Comparison of ENCODE assay signal across 8 mouse cellular contexts in the genomic region with DNA sequence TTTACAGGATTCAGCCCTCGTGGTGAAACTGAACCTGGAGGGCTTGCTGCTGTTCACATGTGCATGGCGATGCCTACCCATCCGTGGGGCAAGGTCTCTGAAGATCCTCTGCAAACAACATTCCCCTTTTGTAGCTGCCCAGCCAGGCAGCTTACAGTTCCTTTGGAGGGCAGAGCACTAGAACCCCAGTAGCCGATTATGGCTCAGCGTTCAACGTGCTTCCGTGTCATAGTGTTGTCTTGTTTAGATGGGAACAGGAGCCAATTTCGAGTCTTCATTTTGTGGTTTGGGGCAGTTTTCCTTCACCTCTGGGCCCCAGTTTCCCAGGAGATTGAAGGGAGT. TPM values are rescaled to one million over a fixed set of nuclear protein-coding genes. Genes with fewer than 3 reads are reported as not detected.
DNase-seq lines count a peak whose midpoint lies in the region; ATAC-seq and TF ChIP-seq lines count a peak whose summit lies in the region.

No protein-coding gene starts in this region.

- H3K27ac ChIP-seq in kidney, embryonic 16.5 days (ENCODE audit: low read length), result peak overlapping the region; percentile 48
- H3K27ac ChIP-seq in forebrain, embryonic 11.5 days (ENCODE audit: low read depth, low read length), result peak overlapping the region; percentile 79
- H3K27ac ChIP-seq in intestine, postnatal 0 days (ENCODE audit: low read depth, low read length), result no peak overlapping the region; the same call in 1 of the 2 replicates
- peak overlapping the region; percentile 96 for H3K27ac ChIP-seq in neural tube, embryonic 13.5 days (replicated peaks)

- no peaks in the 10 kb centered on the region for H3K27me3 ChIP-seq in kidney, embryonic 16.5 days (ENCODE audit: insufficient read depth, low read length)
- no peaks in the 10 kb centered on the region for H3K27me3 ChIP-seq in forebrain, embryonic 11.5 days (ENCODE audit: control insufficient read depth, insufficient read depth, low read length)
- H3K27me3 ChIP-seq in intestine, postnatal 0 days (replicated peaks; ENCODE audit: control insufficient read depth, insufficient read depth, low read length), result no peaks in the 10 kb centered on the region
- no peaks in the 10 kb centered on the region for H3K27me3 ChIP-seq in neural tube, embryonic 13.5 days

- DNase-seq in kidney, adult 11 months, result no peak
- no peak for DNase-seq in forebrain, embryonic 11.5 days (ENCODE audit: low spot score)
- no peak for DNase-seq in adrenal gland, adult (ENCODE audit: inconsistent age in 2 of 2, low spot score in 1 of 2)
- no peak for DNase-seq in layer of hippocampus, postnatal 10 days (ENCODE audit: low spot score in 2 of 2)
- no peak for DNase-seq in adrenal gland, postnatal 4 days (ENCODE audit: low spot score in 2 of 2)

- H3K4me3 ChIP-seq in kidney, embryonic 16.5 days (ENCODE audit: low read length), result no peak overlapping the region
- H3K4me3 ChIP-seq in forebrain, embryonic 11.5 days (ENCODE audit: low read depth, low read length), result no peak overlapping the region
- H3K4me3 ChIP-seq in intestine, postnatal 0 days (ENCODE audit: low read depth, low read length), result no peak overlapping the region
- H3K4me3 ChIP-seq in neural tube, embryonic 13.5 days, result no peak overlapping the region

- ATAC-seq in kidney, embryonic 16.5 days (ENCODE audit: low FRiP score, low TSS enrichment), result no peak
- no peak; the same call in 1 of the 2 replicates for ATAC-seq in forebrain, embryonic 11.5 days (replicated peaks; ENCODE audit: low FRiP score)
- ATAC-seq in intestine, postnatal 0 days, result peak; percentile 14; the same call in 1 of the 2 replicates
- no peak for ATAC-seq in neural tube, embryonic 13.5 days (ENCODE audit: low read depth)

- peak overlapping the region; percentile 26 for H3K4me2 ChIP-seq in kidney, embryonic 16.5 days (replicated peaks; ENCODE audit: low read depth, low read length)
- peak overlapping the region; percentile 19; the same call in 1 of the 2 replicates for H3K4me2 ChIP-seq in forebrain, embryonic 11.5 days (ENCODE audit: low read depth, low read length, severe bottlenecking)
- peak overlapping the region; percentile 18; the same call in 1 of the 2 replicates for H3K4me2 ChIP-seq in intestine, postnatal 0 days (replicated peaks; ENCODE audit: low read depth)
- H3K4me2 ChIP-seq in neural tube, embryonic 13.5 days, result peak overlapping the region; percentile 40

- H3K9me3 ChIP-seq in kidney, embryonic 16.5 days (ENCODE audit: low read length), result no peaks in the 10 kb centered on the region
- H3K9me3 ChIP-seq in forebrain, embryonic 11.5 days (ENCODE audit: control insufficient read depth, low read length), result no peaks in the 10 kb centered on the region
- H3K9me3 ChIP-seq in intestine, postnatal 0 days (ENCODE audit: control insufficient read depth), result peaks cover 4% of the 10 kb centered on the region; the same call in 1 of the 2 replicates
- no peaks in the 10 kb centered on the region for H3K9me3 ChIP-seq in neural tube, embryonic 13.5 days

- 12% methylated on average over 8 of the region's 8 CpGs for WGBS in kidney, embryonic 16.5 days
- WGBS in forebrain, embryonic 11.5 days, result 10% methylated on average over 8 of the region's 8 CpGs
- whole genome bisulfite sequencing in intestine, postnatal 0 days, result 17% methylated on average over 8 of the region's 8 CpGs
- 9% methylated on average over 8 of the region's 8 CpGs for WGBS in neural tube, embryonic 13.5 days

- no peak for TF ChIP-seq CTCF in intestine, postnatal 0 days (IDR thresholded peaks at IDR 0.05; ENCODE audit: low read depth)

- H3K4me1 ChIP-seq in kidney, embryonic 16.5 days (ENCODE audit: insufficient read depth, low read length), result peaks cover 8% of the 10 kb centered on the region
- H3K4me1 ChIP-seq in forebrain, embryonic 11.5 days (replicated peaks; ENCODE audit: control insufficient read depth, insufficient read depth, low read length), result peaks cover 8% of the 10 kb centered on the region; the same call in 1 of the 2 replicates
- H3K4me1 ChIP-seq in intestine, postnatal 0 days (replicated peaks; ENCODE audit: control insufficient read depth, insufficient read depth, low read length), result no peaks in the 10 kb centered on the region
- peaks cover 14% of the 10 kb centered on the region for H3K4me1 ChIP-seq in neural tube, embryonic 13.5 days (replicated peaks)

- peak overlapping the region; percentile 54 for H3K9ac ChIP-seq in kidney, embryonic 16.5 days (replicated peaks; ENCODE audit: low read length)
- H3K9ac ChIP-seq in forebrain, embryonic 11.5 days (ENCODE audit: low read length), result peak overlapping the region; percentile 54
- H3K9ac ChIP-seq in intestine, postnatal 0 days (ENCODE audit: low read depth, low read length), result no peak overlapping the region
- peak overlapping the region; percentile 70 for H3K9ac ChIP-seq in neural tube, embryonic 13.5 days

- H3K36me3 ChIP-seq in kidney, embryonic 16.5 days (ENCODE audit: insufficient read depth, low read length), result peaks cover 37% of the 10 kb centered on the region
- peaks cover 14% of the 10 kb centered on the region; the same call in 1 of the 2 replicates for H3K36me3 ChIP-seq in forebrain, embryonic 11.5 days (ENCODE audit: control insufficient read depth, insufficient read depth, low read length)
- H3K36me3 ChIP-seq in intestine, postnatal 0 days (ENCODE audit: control insufficient read depth, insufficient read depth), result peaks cover 40% of the 10 kb centered on the region
- peaks cover 39% of the 10 kb centered on the region for H3K36me3 ChIP-seq in neural tube, embryonic 13.5 days

RNA-seq across cellular contexts. Expression of a gene that starts 13.9 kb away (rescaled TPM):
- 686 and 761 TPM in 2 replicates for polyA plus RNA-seq in kidney, embryonic 16.5 days (2015; fragmentation: Nextera tagmentation; extraction: Ambion mirVana)
- polyA plus RNA-seq in forebrain, embryonic 11.5 days (2014; fragmentation: Nextera tagmentation; extraction: Ambion mirVana), result 939 and 1,035 TPM in 2 replicates
- 766 and 793 TPM in 2 replicates for polyA plus RNA-seq in intestine, postnatal 0 days (2015; fragmentation: Nextera tagmentation; extraction: Ambion mirVana)
- 669 and 687 TPM in 2 replicates for polyA plus RNA-seq in neural tube, embryonic 13.5 days (2015; fragmentation: Nextera tagmentation; extraction: Ambion mirVana)
- 1,000 to 10,000 TPM in 1 of 2 experiments, 100 to 1,000 TPM in 1; 950 to 1,065 TPM for total RNA-seq in layer of hippocampus, postnatal 10 days (2021)
- 1,000 to 10,000 TPM; 1,962 to 2,011 TPM for total RNA-seq in adrenal gland, postnatal 4 days (2021)

RNA-seq across cellular contexts. Expression of a gene that starts 14.0 kb away (rescaled TPM):
- 16.8 and 21.1 TPM in 2 replicates for polyA plus RNA-seq in kidney, embryonic 16.5 days (2015; fragmentation: Nextera tagmentation; extraction: Ambion mirVana)
- 20.1 and 21.1 TPM in 2 replicates for polyA plus RNA-seq in forebrain, embryonic 11.5 days (2014; fragmentation: Nextera tagmentation; extraction: Ambion mirVana)
- polyA plus RNA-seq in intestine, postnatal 0 days (2015; fragmentation: Nextera tagmentation; extraction: Ambion mirVana), result 5.1 and 6.6 TPM in 2 replicates
- polyA plus RNA-seq in neural tube, embryonic 13.5 days (2015; fragmentation: Nextera tagmentation; extraction: Ambion mirVana), result 18.3 and 22.8 TPM in 2 replicates
- total RNA-seq in layer of hippocampus, postnatal 10 days (2021), result 10 to 100 TPM; 31.6 to 36.2 TPM
- 10 to 100 TPM; 29.3 to 32.2 TPM for total RNA-seq in adrenal gland, postnatal 4 days (2021)
